Mouse (Mus musculus) erythroblast, embryonic 14.5 days (primary cell): ENCODE data around the gene Cnot4.

Source experiments
- GATA1 ChIP-seq: IDR thresholded peaks from 2 replicates; pipeline ENCODE4 v1.6.1; 2012; ENCODE audit warnings: low read length, inconsistent platforms, mixed read lengths
- TAL1 ChIP-seq: IDR thresholded peaks from 3 replicates; pipeline ENCODE4 v1.6.1; 2012; ENCODE audit warnings: low read length, inconsistent platforms, mixed read lengths

- no peak for TF ChIP-seq GATA1
- no peak for TF ChIP-seq TAL1
Observed at GRCm38 (mm10) chr6:35030811-35031210, 102.7 kb downstream of the Cnot4 start.
